Mouse (Mus musculus) natural killer cell, adult 2 months (primary cell): ENCODE results near the gene Rasgrp2.

Source experiments
- DNase-seq, 2 experiments: peaks; one replicate each; pipeline ENCODE4 v3.0.0; 2022; ENCODE audit warnings: low spot score in 2 of 2

The Rasgrp2 gene

GRCm38 (mm10) chr19:6399285-6400095 lies at the start of gene Rasgrp2:
TSS of gene Rasgrp2 (plus strand) at chr19:6399340.
- peak; percentile 64 to 82 for DNase-seq

- no peak for DNase-seq
These were observed 47.6 kb upstream of the Rasgrp2 start for GRCm38 (mm10) chr19:6351431-6352106.

- DNase-seq: no peak
These were observed 47.0 kb upstream of the Rasgrp2 start for GRCm38 (mm10) chr19:6352107-6352505.

- DNase-seq: no peak
These were observed 45.1 kb upstream of the Rasgrp2 start for GRCm38 (mm10) chr19:6354030-6354429.

GRCm38 (mm10) chr19:6361291-6361690 lies 37.8 kb upstream of the Rasgrp2 start:
- DNase-seq: no peak

GRCm38 (mm10) chr19:6363091-6363410 lies 36.1 kb upstream of the Rasgrp2 start:
- DNase-seq: no peak

- DNase-seq: peak; percentile 100
These were observed 35.5 kb upstream of the Rasgrp2 start, which contains the start of gene Sf1 for GRCm38 (mm10) chr19:6363411-6364240. TSS of gene Sf1 (plus strand) at chr19:6363690.

GRCm38 (mm10) chr19:6364317-6364725 lies 34.8 kb upstream of the Rasgrp2 start:
- peak; percentile 87 to 91 for DNase-seq

- DNase-seq: no peak
These were observed 34.3 kb upstream of the Rasgrp2 start for GRCm38 (mm10) chr19:6364842-6365241.

- no peak for DNase-seq
These were observed 29.0 kb upstream of the Rasgrp2 start for GRCm38 (mm10) chr19:6370175-6370574.

GRCm38 (mm10) chr19:6372433-6372832 lies 26.7 kb upstream of the Rasgrp2 start:
- DNase-seq: no peak

- peak; percentile 74 to 82 for DNase-seq
These were observed 25.4 kb upstream of the Rasgrp2 start for GRCm38 (mm10) chr19:6373539-6374400.

GRCm38 (mm10) chr19:6374571-6374970 lies 24.6 kb upstream of the Rasgrp2 start:
- no peak for DNase-seq

GRCm38 (mm10) chr19:6375423-6376254 lies 23.5 kb upstream of the Rasgrp2 start:
- DNase-seq: no peak

GRCm38 (mm10) chr19:6376255-6376564 lies 22.9 kb upstream of the Rasgrp2 start:
- peak in 1 of 2 experiments; percentile 43 for DNase-seq

GRCm38 (mm10) chr19:6376643-6377042 lies 22.5 kb upstream of the Rasgrp2 start:
- no peak for DNase-seq

GRCm38 (mm10) chr19:6377327-6378040 lies 21.7 kb upstream of the Rasgrp2 start:
- no peak for DNase-seq

- DNase-seq: no peak
These were observed 18.6 kb upstream of the Rasgrp2 start for GRCm38 (mm10) chr19:6380411-6381166.

GRCm38 (mm10) chr19:6381238-6381637 lies 17.9 kb upstream of the Rasgrp2 start:
- DNase-seq: no peak
